Mouse (Mus musculus) embryo, embryonic 11 days (tissue): ENCODE measurements at regions not wholly inside any gene's neighbourhood (a gene's known extent, or its start where the extent isn't known, plus 50 kb on each side); places are given as distances from the start of the nearest gene placed in this dataset.

Source experiments
- DNase-seq: peaks from one replicate; pipeline ENCODE4 v3.0.0-alpha.2; 2015

GRCm38 (mm10) chr19:22066302-22066701, 72.5 kb upstream of the Trpm3 start:
- DNase-seq: no peak

GRCm38 (mm10) chr19:22070246-22071030, 68.4 kb upstream of the Trpm3 start:
- DNase-seq: no peak

GRCm38 (mm10) chr19:22071701-22072100, 67.1 kb upstream of the Trpm3 start:
- no peak for DNase-seq

- no peak for DNase-seq
Observed at GRCm38 (mm10) chr19:22074042-22074441, 64.8 kb upstream of the Trpm3 start.

- DNase-seq: peak; percentile 3
Observed at GRCm38 (mm10) chr19:22081448-22081847, 57.4 kb upstream of the Trpm3 start.
